Mouse (Mus musculus): ENCODE results near the gene Pxdc1. TPM values are rescaled to one million over a fixed set of nuclear protein-coding genes. Genes with fewer than 3 reads are reported as not detected.

Pxdc1 gene
- total RNA-seq (2021), result 1 to 10 TPM; 3.9 to 5.9 TPM
- long read RNA-seq, experiment 1, partial matches to known transcripts, result 0 of 4 reads
- long read RNA-seq, experiment 1, other reads (novel, unspliced or antisense), result 1 of 4 reads
- long read RNA-seq, experiment 2, transcript Pxdc1-202 (5 exons, 2,684 nt), result major isoform, 5 of 6 reads
- long read RNA-seq, experiment 2, partial matches to known transcripts, result 0 of 6 reads
- long read RNA-seq, experiment 2, other reads (novel, unspliced or antisense), result 1 of 6 reads

DNA sequence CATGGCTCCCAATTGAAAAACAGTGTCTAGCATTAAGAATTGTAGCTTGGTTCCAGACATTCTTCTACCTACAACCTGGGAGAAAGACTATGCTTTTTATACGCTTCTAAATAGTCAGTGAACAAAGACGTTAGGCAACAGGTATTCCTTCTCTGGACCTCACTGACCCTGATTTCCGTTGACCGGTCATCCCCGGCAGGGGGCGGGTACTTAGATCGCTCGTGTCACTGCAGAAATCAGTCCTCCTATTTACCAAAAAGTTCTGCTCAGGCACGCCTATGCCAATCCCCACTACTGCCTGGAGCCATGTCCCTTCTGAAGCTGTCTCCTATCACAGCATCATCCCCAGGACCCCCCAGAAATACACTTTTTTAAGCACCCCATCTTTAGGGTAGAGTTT is at the start of gene Pxdc1:
Pxdc1 (minus strand) TSS at position 96 of the 400 bp plus-strand sequence.
- intact Hi-C loops (cut with DNase I), result no loop called here
- peak in 1 of 2 experiments; percentile 15 for DNase-seq

DNA sequence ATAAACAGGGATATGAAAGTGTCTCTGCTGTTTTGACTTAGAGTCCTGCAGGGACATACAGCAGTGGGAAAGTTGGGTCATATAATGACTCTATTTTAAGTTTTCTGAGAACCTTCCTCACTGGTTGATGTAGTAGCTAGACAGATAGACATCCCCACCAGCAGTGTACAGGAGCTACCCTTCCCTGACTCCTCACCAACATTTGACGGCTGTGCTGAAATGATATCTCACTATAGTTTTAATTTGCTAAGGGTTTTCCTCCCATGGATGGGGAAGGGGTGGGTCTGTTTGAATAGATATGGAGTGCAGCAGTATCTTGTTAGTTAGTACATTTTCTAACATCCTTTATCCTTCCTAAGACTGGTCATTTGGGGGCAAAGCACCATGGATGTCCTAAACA is 47.3 kb upstream of the Pxdc1 start:
- no peak for DNase-seq
- intact Hi-C loops (cut with DNase I), result no loop called here

GRCm38 (mm10) chr13:34700091-34700490 is 46.8 kb upstream of the Pxdc1 start:
- no peak for DNase-seq
- intact Hi-C loops (cut with DNase I), result no loop called here

GRCm38 (mm10) chr13:34696734-34697332 is 43.5 kb upstream of the Pxdc1 start:
- intact Hi-C loops (cut with DNase I), result no loop called here

DNA sequence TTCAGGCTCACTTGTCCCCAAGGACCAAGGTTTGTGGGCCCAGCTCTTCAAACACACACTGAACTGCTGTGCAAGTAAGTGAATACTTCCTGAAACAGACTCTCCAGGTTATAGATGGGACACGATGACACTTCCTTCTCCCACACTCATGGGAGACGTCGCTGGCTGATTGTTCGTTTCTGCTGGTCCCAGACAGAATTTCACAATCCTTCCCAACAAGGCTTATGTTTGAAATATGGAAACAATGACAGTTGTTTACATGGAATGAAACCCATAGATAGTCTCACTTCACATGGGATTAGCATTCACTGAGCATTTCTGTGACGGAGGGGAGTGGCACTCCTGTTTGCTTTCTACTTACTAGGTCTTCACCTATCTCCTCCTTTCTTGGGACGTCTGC is 39.8 kb upstream of the Pxdc1 start:
- intact Hi-C loops (cut with DNase I), result no loop called here
- no peak for DNase-seq

More at GRCm38 (mm10) chr13:34696734-34697332, 43.5 kb upstream of the Pxdc1 start:
- no peak for DNase-seq

GRCm38 (mm10) chr13:34691049-34691448 is 37.8 kb upstream of the Pxdc1 start:
- intact Hi-C loops (cut with DNase I), result no loop called here
- no peak for DNase-seq

GRCm38 (mm10) chr13:34685008-34685765 is 31.9 kb upstream of the Pxdc1 start:
- intact Hi-C loops (cut with DNase I), result no loop called here
- DNase-seq, result no peak

DNA sequence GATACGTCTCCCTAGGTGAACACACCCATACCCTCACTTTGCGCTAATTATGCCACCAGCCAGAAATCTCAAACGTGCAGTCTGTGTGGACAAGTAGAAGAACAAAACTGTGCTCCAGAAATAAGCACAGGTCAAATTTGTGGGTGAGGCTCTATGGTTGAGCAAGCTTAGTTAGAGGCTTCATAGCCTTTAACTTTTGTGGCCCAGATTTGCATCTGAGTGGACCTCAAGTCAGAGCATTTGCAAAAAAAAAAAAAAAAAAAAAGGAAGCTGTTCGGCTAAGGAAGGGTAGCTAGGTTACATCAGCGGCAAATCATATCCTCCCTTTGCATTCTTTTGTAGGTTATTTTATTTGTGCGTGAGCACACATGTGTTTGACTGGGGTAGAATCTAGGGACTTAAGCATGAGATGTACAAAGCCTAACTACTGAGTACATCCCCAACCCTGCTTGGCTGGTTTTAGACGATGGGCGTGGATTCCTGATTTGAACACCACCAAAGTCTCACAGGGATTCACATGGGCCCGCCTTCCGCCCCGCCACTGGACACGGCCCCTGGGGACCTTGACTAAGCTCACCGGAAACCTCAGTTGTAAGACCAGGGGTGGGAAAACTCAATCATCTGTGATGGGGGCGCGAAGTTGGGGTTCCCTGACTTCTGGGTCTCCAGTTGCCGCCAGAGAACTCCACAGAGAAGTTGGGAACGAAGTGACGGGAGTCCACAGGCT is 30.6 kb upstream of the Pxdc1 start:
- DNase-seq, result no peak
- intact Hi-C loops (cut with DNase I), result no loop called here

DNA sequence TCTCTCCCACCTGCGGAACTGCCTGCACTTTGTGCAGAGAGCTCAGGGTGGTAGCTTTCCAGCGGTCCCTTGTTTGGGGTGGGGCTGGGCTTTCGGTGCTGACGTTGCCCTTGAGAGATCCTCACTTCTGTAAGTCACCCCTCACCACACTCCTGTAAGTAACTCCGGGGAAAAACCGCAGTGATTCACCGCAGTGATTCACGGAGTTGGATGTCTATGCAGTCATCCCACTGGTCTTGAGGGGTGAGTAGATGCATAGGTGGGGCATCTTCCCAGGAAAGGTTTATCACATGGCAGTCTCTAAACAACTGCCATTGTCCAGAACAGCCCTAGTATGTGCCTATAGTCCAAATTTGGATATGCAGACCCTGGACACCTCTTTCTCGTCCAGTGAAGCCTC is 30.0 kb upstream of the Pxdc1 start:
- intact Hi-C loops (cut with DNase I), result no loop called here

DNA sequence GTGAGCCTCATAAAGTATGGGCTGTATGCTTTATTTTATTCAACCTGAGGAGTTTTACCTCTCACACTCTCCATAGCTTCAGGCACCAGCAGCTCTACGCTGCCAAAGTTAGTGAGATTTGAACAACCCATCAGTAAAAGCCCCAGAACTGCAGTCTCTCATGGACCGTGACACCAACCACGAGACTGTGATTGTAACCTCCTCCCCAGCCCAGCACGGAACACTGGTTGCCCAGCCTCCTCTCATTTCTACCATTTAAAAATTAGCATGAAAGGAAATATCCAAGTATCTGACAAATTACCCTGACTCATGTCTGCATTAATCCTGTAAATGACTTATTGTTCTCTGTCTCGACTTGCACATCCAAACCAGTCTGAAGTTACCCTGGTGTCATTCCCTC is 23.2 kb upstream of the Pxdc1 start:
- DNase-seq, result no peak
- intact Hi-C loops (cut with DNase I), result no loop called here

More for the DNA sequence above, 30.0 kb upstream of the Pxdc1 start:
- no peak for DNase-seq

- intact Hi-C loops (cut with DNase I), result no loop called here
- DNase-seq, result no peak
Measured at GRCm38 (mm10) chr13:34675847-34676383, 22.6 kb upstream of the Pxdc1 start.

GRCm38 (mm10) chr13:34673354-34673753 is 20.1 kb upstream of the Pxdc1 start:
- intact Hi-C loops (cut with DNase I), result no loop called here
- DNase-seq, result no peak

DNA sequence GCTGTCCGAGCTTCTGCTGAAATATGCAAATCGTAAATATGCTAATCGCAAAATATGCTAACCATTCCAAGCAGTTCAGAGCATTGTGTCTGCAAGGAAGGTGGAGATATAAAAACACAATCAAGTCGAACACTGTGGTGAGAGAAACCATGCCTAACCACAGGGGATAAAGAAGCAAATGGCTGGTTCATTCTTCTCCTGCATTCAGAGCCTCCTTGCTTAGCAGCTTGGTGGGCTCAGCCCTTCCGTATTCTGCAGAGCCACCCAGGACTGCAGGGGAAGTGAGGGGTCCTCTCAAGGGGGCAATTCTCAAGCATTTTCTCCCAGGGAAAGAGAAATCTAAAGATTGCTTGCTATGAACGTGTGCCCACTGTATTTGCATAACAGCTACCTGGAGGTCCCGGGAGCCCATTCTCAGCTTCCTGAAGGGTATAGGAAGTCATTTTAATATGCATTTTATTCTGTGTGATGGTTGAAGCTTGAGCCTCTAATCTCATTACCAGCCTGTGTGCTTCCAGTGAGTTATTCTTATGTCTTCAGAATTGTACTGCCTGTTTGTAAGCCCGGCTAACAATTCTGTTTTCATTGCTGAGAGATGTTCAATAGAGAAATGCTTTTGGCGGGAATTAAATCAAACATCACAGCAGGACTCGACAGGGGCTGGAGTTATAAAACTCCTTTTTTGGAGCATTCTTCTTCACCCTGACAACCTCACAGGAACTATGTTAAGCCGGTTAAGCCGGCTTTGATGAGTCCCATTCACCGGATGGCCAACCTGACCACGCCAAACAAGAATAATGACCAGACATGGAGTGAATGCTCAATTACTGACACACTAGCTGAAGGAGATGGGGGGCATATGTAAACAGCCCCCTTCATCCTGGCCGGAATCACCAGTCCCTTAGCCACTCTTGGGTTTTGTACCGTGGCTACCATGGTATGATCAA is 16.9 kb upstream of the Pxdc1 start:
- no peak for DNase-seq
- intact Hi-C loops (cut with DNase I), result no loop called here

GRCm38 (mm10) chr13:34667197-34667596 is 13.9 kb upstream of the Pxdc1 start:
- no peak for DNase-seq
- intact Hi-C loops (cut with DNase I), result no loop called here

GRCm38 (mm10) chr13:34665074-34665473 is 11.8 kb upstream of the Pxdc1 start:
- intact Hi-C loops (cut with DNase I), result loop anchor here (1.0 kb wide), 1 partner anchor 10 kb away; no protein-coding TSS in a partner anchor
- DNase-seq, result no peak

GRCm38 (mm10) chr13:34663762-34664161 is 10.5 kb upstream of the Pxdc1 start:
- no peak for DNase-seq
- intact Hi-C loops (cut with DNase I), result no loop called here

DNA sequence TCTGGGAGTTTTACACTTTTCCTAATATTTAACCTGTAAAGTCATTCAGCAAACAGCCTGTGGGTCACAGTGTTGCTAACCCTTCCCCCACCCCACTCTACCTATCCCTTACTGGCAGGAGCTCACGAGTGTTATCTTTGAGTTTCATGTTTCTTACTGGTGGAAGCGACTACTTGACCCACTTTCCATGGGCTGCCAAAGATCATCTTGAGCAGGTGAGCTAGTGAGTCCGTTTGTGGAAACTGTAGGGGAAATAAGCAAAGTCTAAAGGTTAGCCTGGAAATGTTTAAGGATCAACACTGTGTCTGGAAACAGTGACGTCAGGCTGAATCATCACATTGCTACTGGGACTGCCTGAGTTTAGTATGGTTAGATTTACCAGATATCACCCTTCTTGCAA is 6.2 kb upstream of the Pxdc1 start:
- no peak for DNase-seq
- intact Hi-C loops (cut with DNase I), result loop anchor here (5.0 kb wide), 1 partner anchor 68 kb away; no protein-coding TSS in a partner anchor

GRCm38 (mm10) chr13:34656351-34656750 is 3.1 kb upstream of the Pxdc1 start:
- no peak for DNase-seq
- intact Hi-C loops (cut with DNase I), result loop anchor here (5.0 kb wide), 1 partner anchor 71 kb away; no protein-coding TSS in a partner anchor
